Mouse (Mus musculus) mature B cell (primary cell): ENCODE measurements around the gene Sod1.
"Not testable (repeated sequence)": the region's sequence is repeated elsewhere in the genome, so short reads cannot be mapped to it uniquely, and the experiment has no call there.

Source experiments
- in situ Hi-C: fragments of 300-500 bp; cut with MboI; formaldehyde crosslinking; loops from 2 replicates; pipeline ENCODE4 v1.14.3; 2019

Sod1 gene

GRCm38 (mm10) chr16:90210717-90211116, 9.8 kb upstream of the Sod1 start:
- in situ Hi-C loops = no loop called here

GRCm38 (mm10) chr16:90211767-90212166, 8.8 kb upstream of the Sod1 start:
- in situ Hi-C loops = no loop called here

- in situ Hi-C loops = no loop called here
These were observed 6.8 kb upstream of the Sod1 start for GRCm38 (mm10) chr16:90213477-90214339.

GRCm38 (mm10) chr16:90214731-90215565, 5.6 kb upstream of the Sod1 start:
- in situ Hi-C loops = no loop called here

GRCm38 (mm10) chr16:90215879-90216278, 4.7 kb upstream of the Sod1 start:
- in situ Hi-C loops = not testable (repeated sequence)

GRCm38 (mm10) chr16:90216414-90216813, 4.1 kb upstream of the Sod1 start:
- in situ Hi-C loops = no loop called here

GRCm38 (mm10) chr16:90217356-90217755, 3.2 kb upstream of the Sod1 start:
- in situ Hi-C loops = no loop called here

- in situ Hi-C loops = no loop called here
These were observed 2.6 kb upstream of the Sod1 start for GRCm38 (mm10) chr16:90217926-90218325.

- in situ Hi-C loops = not testable (repeated sequence)
These were observed 1.1 kb upstream of the Sod1 start for GRCm38 (mm10) chr16:90219445-90219844.

- in situ Hi-C loops = no loop called here
These were observed 408 bp downstream of the Sod1 start for GRCm38 (mm10) chr16:90220892-90221431.

- in situ Hi-C loops = no loop called here
These were observed 1.0 kb downstream of the Sod1 start for GRCm38 (mm10) chr16:90221441-90222070.

- in situ Hi-C loops = no loop called here
These were observed 9.3 kb downstream of the Sod1 start for GRCm38 (mm10) chr16:90229897-90230296.

GRCm38 (mm10) chr16:90231302-90231701, 10.7 kb downstream of the Sod1 start:
- in situ Hi-C loops = no loop called here

GRCm38 (mm10) chr16:90233702-90234101, 13.1 kb downstream of the Sod1 start:
- in situ Hi-C loops = no loop called here

GRCm38 (mm10) chr16:90234617-90235016, 14.1 kb downstream of the Sod1 start:
- in situ Hi-C loops = no loop called here

GRCm38 (mm10) chr16:90235188-90235587, 14.6 kb downstream of the Sod1 start:
- in situ Hi-C loops = no loop called here

GRCm38 (mm10) chr16:90239128-90239746, 18.7 kb downstream of the Sod1 start:
- in situ Hi-C loops = no loop called here

- in situ Hi-C loops = no loop called here
These were observed 21.3 kb downstream of the Sod1 start for GRCm38 (mm10) chr16:90241875-90242274.

- in situ Hi-C loops = no loop called here
These were observed 22.1 kb downstream of the Sod1 start for GRCm38 (mm10) chr16:90242426-90243304.

- in situ Hi-C loops = no loop called here
These were observed 29.5 kb downstream of the Sod1 start for GRCm38 (mm10) chr16:90250099-90250498.

- in situ Hi-C loops = not testable (repeated sequence)
These were observed 30.7 kb downstream of the Sod1 start for GRCm38 (mm10) chr16:90251256-90251655.
